Mouse (Mus musculus): ENCODE measurements around the gene Ankrd33b.

The Ankrd33b gene

GRCm38 (mm10) chr15:31366596-31367480 lies 688 bp downstream of the Ankrd33b start:
- in situ Hi-C loops (cut with MboI, MseI) = no loop called here

DNA sequence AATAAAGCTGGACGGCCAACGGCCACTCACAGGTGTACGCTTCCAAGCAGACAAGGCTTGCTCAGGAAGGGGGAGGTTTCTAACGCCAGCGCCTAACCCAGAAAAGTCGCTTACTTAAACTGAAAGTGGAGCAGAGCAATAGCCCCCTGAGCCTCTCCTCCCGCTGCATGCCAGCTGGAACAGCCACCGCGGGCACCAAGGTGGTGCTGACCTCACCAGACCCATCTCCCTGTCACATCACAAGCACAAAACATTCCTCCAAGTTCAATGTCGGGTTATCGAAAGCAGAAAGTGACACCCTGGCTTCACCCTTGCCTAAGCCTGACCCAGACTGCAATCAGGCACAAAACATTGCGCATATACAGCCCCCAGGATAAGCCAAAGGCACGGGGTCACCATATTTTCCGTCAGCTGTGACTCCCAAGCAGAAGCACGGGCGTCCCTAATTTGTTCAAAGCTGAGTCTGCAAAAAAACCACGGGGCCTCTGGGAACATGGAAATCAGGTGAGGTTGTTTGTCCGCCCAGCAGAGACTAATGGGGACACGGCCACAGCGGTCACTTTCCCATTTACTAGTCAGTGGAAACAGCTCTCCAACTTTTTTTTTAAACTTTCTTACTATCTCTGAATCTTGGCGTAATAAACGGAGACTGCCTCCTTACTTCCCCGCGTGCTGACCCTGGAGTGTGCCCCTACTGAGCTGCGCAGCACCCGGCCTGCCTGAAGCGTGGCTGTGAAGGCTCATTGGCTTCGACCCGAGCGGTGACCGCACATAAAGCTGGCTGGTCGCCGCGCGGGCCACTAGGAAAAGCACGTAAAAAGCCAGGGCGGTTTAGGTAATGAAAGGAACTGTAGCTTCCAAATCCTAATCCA lies 1.6 kb downstream of the Ankrd33b start:
- in situ Hi-C loops (cut with MboI, MseI) = no loop called here

DNA sequence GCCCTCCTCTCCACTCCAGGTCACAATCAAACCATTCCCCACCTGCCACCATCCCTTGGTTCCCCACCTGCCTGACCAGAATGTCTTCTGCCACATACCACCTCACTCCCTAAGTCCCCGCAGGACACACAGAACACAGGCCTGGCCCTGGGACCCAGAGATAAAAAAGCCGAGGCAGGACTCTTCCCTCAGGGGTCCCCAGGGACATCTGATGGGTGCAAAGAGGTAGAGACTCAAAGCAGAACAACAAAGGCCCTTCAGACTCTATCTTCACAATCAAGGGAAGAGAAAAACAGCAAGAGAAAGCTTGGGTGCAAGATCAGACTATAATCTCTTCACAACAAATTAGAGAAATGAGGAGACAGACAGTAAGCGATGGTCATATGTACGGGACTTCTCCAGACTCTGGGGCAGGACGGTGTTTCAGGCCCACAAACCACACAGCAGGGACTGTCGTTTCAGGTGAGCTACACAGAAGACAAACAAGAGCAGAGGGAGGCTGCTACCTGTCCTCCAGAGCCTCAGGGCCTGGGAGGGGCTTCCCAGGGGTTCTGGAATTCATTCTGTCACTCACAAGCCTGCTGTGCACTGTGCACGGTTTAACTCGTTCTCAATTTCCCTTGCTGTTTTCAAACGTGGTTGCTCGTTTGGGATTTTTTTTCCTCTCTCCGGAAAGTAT lies 2.3 kb downstream of the Ankrd33b start:
- in situ Hi-C loops (cut with MboI, MseI) = no loop called here

- in situ Hi-C loops (cut with MboI, MseI) = no loop called here
These were observed 3.1 kb downstream of the Ankrd33b start for GRCm38 (mm10) chr15:31364396-31364795.

DNA sequence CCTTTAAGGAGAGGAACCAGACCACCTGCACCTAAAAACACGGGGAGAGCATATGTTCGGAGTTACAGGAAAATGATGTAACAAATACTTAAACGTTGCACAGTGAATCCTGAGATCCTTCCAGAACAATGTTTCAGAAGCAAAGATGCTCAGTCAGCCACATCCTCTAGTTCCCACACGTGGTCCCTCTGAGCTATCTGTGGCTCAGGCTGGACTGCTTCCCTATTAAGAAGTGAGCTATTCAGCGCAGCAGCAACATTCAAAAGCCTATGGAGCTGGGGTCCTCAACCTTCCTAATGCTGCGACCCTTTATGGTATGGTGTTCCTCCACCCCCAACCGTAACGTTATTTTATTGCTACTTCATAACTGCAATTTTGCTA lies 3.6 kb downstream of the Ankrd33b start:
- in situ Hi-C loops (cut with MboI, MseI) = no loop called here

DNA sequence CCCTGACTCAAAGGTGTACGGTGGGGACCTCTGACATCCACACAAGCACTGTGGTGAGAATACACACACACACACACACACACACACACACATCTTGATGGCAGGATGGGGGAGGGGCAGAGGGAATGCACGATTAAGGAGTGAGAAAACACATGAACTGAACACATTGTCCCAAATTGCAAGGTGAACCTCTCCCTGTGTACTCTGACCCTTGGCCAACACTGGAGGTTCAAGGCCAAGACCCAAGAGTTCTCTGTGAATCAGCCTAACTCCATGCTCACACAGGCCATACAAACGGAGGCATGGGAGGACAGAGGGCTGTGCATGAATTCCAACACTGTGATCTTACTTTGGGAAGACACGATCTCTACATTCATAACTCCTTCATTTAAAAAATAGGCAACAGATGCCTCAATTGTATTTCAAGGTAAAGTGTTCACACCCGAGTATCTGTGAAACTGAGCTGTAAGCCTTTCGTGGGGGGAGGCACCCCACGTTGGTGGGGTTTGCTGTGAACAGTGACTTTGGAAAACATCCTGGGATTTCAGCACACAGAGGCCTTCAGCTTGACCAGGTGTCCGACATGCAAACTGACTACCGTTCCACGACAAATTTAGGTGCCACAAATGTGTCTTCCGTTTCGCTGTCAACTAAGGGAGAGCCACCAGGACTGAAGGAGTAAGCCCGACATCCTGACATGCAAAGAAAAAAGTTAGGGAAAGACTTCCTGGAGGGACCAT lies 4.1 kb downstream of the Ankrd33b start:
- in situ Hi-C loops (cut with MboI, MseI) = no loop called here

DNA sequence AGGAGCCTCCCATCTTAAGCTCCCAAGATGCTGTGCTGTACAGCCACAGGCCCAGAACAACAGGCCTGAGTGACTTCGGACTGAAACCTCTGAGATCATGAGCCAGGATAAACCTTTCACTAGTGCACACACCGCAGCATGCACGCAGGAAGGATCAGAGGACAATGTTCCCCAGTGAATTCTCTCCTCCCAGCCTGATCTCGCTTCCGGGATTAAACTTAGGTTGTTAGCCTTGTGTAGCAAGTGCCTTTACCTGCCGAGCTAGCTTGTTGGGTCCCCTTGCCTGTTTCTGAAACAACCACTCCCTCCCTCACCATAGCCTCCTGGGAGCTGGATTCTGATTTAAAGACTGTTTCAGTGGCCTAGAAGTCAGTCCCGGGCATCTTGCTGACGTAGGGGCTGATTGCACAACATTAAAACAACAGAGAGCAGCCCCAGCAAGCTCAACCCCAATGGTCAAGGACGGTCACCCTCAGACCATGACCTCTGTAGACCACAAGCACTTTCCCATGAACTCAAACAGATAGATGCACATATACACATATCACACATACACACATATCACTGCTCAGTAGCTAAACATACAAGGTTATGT lies 6.2 kb downstream of the Ankrd33b start:
- in situ Hi-C loops (cut with MboI, MseI) = no loop called here

DNA sequence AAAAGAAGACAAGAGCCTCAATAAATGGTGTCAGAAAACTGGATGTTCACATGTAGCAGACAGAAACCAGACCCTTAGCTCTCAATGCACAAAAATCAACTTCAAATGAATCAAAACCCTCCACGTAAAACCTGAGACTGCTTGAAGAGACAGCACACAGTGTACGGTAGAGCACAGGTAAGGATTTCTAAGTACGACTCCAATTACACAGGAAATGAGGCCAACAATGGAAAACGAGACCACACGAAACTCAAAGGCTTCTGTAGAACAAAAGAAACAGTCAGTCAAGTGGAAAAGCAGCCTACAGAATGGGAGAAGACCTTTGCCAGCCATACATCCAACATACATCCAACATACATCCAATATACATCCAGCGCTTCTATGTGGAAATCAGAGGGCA lies 6.9 kb downstream of the Ankrd33b start:
- in situ Hi-C loops (cut with MboI, MseI) = no loop called here

DNA sequence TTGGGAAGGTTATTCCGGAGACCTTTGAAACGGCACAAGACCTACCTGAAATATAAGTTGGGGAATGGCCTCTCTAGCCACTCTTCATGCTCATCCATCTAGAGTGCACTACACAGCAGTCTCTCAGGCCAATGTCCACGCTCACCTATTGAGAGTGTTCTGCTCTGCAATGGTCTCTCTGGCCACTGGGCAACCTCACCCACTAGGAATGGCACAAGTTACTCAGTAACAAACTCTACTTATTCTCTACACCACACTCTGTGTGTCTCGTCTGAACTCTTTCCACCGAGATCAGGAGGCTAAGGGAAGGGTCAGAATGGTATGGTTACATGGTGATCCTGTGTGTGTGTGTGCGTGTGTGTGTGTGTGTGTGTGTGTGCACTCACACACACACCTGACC lies 7.7 kb downstream of the Ankrd33b start:
- in situ Hi-C loops (cut with MboI, MseI) = no loop called here

GRCm38 (mm10) chr15:31352494-31353279 lies 14.8 kb downstream of the Ankrd33b start:
- in situ Hi-C loops (cut with MboI, MseI) = no loop called here

DNA sequence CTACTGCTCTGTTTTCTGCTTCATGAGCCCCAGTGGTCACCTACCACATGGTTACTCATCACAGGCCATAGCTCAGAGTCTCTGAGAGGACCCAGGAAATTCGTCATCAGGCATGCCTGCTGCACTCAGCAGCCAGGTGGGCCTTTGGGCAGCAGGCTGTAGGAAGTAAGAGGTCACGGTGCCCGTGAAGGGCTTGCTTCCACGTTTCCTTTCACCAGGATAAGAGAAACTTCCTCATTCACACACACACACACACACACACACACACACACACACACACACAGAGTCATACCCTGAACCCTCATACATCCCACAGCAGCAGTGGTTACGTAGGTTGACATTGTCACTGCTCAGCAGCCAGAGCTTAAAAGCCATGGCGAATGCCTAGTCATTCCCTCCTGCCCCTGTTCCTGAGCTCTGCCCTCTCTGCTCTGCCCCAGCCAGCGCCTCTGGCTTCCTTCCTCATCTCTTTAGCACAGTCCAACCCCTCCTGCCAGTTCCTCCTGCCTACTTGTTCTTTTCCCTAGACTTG lies 17.6 kb downstream of the Ankrd33b start:
- in situ Hi-C loops (cut with MboI, MseI) = no loop called here

- in situ Hi-C loops (cut with MboI, MseI) = no loop called here
These were observed 18.5 kb downstream of the Ankrd33b start for GRCm38 (mm10) chr15:31349046-31349445.

GRCm38 (mm10) chr15:31348241-31348640 lies 19.3 kb downstream of the Ankrd33b start:
- in situ Hi-C loops (cut with MboI, MseI) = no loop called here

- in situ Hi-C loops (cut with MboI, MseI) = no loop called here
These were observed 21.0 kb downstream of the Ankrd33b start for GRCm38 (mm10) chr15:31346508-31346907.

- in situ Hi-C loops (cut with MboI, MseI) = no loop called here
These were observed 22.2 kb downstream of the Ankrd33b start for GRCm38 (mm10) chr15:31345366-31345765.

DNA sequence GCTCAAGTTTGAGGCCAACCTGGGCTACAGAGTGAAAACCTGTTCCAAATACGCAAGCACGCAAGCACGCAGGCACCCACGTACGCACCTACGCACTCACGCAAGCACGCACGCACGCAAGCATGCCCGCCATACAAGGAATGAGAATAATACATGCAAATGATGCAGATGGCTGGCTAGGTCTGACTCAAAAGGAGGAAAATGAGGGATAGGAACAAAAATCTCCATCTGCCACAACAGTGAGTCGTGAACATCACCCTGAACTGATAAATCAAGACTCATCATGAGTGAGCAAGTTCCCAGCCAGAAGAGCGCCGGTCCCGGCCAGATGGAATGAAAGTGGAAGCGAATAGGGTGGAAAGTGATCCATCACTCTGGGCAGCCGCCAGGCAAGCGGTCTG lies 22.7 kb downstream of the Ankrd33b start:
- in situ Hi-C loops (cut with MboI, MseI) = no loop called here

DNA sequence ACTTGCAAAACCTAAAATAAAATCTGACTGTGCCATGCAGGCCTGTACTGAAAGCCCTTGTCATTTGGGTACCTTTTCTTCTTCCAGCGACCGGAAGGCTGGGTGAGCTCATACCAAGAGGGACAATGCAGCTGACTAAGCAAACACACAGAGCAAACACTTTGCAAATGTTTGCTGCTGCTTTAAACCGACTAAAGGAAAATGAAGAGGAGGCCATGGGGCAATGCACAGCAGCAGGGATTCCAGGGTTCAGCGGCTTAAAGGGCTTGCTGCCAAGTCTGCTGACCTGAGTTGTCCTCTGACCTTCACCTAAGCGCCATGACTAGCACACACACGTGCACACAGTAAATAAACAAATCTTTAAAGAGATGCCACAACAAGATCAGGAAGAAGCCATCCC lies 23.9 kb downstream of the Ankrd33b start:
- in situ Hi-C loops (cut with MboI, MseI) = no loop called here

DNA sequence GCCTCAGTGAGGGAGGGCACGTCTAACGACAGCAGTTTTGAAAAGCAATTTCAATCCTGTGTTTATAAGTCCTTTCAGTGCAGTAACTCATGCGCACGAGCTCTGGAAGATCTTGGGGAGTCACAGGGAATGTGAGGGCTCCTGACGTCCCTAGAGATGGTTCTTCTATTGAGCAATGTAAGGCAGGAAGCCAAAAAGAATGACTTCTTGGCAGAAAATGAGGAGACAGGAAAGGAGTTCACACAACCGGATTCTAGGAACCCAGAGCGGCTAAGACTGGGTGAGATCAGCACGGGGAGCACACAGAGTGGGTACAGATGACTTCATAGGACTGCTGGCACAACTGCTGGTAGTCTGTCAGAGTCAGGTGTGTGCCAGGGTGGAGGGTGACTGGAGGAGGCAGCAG lies 25.0 kb downstream of the Ankrd33b start:
- in situ Hi-C loops (cut with MboI, MseI) = no loop called here

DNA sequence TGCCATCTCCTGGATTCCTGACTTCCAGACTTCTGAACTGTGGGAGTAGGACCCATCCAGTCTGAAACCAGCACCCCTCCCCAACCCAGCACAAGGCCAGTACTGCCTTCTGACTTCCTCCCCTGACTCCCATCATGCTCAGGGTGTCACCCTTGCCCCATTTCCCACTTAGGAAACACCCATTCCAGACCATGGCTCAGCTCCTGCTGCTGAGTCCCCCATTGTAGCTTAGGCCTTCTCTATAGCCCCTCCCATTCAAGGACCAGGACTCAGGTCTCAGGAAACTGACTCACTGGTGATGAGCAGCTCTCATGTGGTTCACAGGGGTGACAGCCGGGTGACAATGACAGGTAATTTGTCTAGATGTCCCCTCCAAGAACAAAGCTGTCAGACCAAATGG lies 25.5 kb downstream of the Ankrd33b start:
- in situ Hi-C loops (cut with MboI, MseI) = no loop called here
